Mouse (Mus musculus): ENCODE data around the gene Klf12.

GRCm38 (mm10) chr14:100215213-100215785 is 69.2 kb downstream of the Klf12 start:
- TF ChIP-seq USF1 (IDR thresholded peaks at IDR 0.05; ENCODE audit: low read depth), result no peak
- no peak for TF ChIP-seq POLR2A (IDR thresholded peaks at IDR 0.05; ENCODE audit: insufficient read length, low read depth)
- TF ChIP-seq POLR2AphosphoS2 (IDR thresholded peaks at IDR 0.05; ENCODE audit: insufficient read length, low read depth), result no peak
- TF ChIP-seq TCF12 (IDR thresholded peaks at IDR 0.05; ENCODE audit: insufficient read depth, poor library complexity, severe bottlenecking), result no peak
- TF ChIP-seq TCF3 (IDR thresholded peaks at IDR 0.05; ENCODE audit: insufficient read length, low read depth), result no peak
- TF ChIP-seq SRF (IDR thresholded peaks at IDR 0.05; ENCODE audit: control insufficient read depth, insufficient read length, low read depth), result no peak
- no peak for TF ChIP-seq MAX (IDR thresholded peaks at IDR 0.05; ENCODE audit: low read depth)
- TF ChIP-seq CEBPB (IDR thresholded peaks at IDR 0.05; ENCODE audit: insufficient read depth, poor library complexity, severe bottlenecking), result no peak
